Mouse (Mus musculus): ENCODE data around the gene Ccdc63.

DNA sequence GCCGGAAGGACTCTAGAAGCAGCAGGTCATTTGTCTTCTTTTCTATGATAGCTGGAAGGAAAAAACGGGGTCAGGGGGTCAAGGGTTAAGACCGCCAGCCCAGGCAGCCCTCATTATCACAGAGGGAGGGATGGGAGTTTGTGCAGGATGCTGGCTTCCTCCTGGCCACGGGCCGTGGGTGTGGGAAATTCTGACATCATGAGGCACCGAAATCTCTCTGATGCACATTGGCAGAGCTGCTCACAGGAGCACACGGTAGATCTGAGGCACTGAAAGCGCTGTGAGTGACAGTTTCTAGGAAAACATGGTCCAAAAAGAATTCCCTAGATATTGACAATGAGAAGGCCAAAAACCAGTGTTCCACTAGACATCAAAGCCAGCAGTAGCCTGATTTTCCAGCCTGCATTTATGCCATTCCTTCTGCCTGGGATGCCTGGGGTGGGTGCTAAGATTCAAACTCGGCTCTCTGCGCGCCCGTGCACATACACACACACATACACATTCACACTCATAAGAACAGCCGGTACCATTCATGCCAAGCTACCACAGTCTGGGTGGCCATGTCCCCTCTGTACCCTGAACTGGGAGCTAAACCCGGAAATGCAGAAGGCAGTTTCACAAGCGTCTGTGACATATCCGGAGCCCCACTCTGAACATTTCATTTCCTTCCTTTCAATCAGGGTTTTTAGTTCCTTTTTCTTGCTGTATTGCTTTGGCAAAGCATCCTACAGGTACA, 31.1 kb downstream of the Ccdc63 start:
- TF ChIP-seq CTCF (IDR thresholded peaks at IDR 0.05; ENCODE audit: control insufficient read depth, insufficient read depth, insufficient read length) (no peak), CEBPB (IDR thresholded peaks at IDR 0.05; ENCODE audit: low read depth) (no peak), MAX (IDR thresholded peaks at IDR 0.05) (no peak), MYOD1 (IDR thresholded peaks at IDR 0.05; ENCODE audit: control insufficient read depth, insufficient read length, low read depth) (no peak)
